Mouse (Mus musculus): ENCODE data around the gene Kidins220. TPM values are rescaled to one million over a fixed set of nuclear protein-coding genes. Genes with fewer than 3 reads are reported as not detected.

The Kidins220 gene
- polyA plus RNA-seq, 1 experiment from 2014 or later: 20.6 TPM

DNA sequence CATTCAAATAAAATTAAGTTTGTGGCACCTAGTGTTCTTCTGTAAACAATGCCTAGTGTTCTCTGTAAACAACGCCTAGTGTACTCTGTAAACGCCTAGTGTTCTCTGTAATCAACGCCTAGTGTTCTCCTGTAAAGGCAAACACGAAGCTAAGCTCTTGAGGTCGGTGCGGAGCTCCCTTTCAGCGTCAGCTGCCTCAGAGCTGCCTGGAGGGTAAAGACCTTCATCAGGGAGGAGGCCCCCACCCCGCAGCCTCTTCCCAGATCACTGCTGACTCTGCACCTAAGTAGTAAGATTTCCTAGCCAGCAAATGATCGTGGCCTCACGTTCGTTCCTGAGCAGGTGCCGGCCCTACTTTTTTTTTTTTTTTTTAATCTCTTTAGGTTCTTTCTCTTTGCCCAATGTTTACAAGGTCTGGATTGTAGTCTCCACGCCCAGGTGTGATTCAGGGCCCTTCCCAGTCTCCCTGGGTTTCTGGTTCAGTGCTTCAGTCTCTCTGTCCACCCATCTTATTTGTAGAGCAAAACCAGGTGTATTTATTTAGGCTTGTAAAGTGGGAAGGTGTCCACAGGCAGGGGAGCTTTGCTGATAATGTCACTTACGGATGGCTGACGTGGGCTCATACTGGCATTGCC lies 37.1 kb downstream of the Kidins220 start:
- WGBS: 51% methylated on average over 15 of the region's 15 CpGs
- H3K9me3 ChIP-seq: no peaks in the 10 kb centered on the region

DNA sequence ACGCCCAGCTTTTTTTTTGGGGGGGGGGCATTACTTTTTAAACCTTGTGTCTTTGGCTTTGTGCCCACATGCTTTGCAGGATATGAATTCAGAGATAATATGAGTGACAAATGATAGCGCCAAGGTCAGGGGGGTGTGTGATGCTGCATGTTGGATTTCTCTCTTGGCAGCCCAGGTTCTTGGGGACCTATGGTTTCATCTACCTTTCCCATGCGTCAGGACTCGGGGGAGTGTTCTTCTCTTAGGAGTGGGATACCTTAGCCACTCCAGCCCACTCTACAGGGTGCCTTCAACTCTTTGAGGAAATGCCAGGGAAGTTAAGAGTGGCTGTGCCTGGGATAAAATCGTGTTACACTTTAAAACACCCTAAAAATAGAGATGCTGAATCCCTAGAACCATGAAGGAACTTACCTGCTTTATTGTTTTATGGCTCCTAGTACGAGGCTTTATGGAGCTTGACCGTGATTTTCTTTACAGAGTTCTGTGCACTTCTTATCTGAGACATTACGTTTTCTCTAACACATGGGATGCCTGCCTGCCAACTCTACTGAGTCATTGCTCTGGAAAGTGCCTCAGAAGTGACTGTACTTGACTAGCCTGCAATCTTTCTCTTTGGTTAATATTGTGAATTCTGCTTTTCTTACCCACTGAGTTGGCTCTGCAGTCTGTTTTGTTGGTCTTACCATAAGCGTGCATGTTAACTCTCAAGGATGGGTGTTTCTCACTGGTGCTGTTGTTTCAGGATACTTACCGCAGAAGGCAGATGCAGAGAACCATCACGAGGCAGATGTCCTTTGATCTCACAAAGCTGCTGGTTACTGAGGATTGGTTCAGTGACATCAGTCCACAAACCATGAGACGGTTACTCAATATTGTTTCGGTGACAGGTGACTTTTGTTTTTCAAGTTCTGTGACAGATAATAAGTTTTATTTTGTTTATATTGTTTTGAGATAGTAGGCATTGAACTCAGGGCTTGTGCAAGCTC lies 38.1 kb downstream of the Kidins220 start:
- no peaks in the 10 kb centered on the region for H3K27me3 ChIP-seq
- no peak overlapping the region for H3K27ac ChIP-seq
- ATAC-seq (ENCODE audit: borderline replicate concordance, extremely low read depth, low FRiP score, low TSS enrichment): no peak
- no peak overlapping the region for H3K9ac ChIP-seq
- H3K4me3 ChIP-seq: no peak overlapping the region
- peaks cover 70% of the 10 kb centered on the region for H3K36me3 ChIP-seq
- H3K9me3 ChIP-seq: no peaks in the 10 kb centered on the region
- WGBS: 75% methylated on average over 13 of the region's 13 CpGs
- H3K4me1 ChIP-seq: 0 out of 2 replicates have a peak, but pooled peaks cover 4% of the 10 kb centered on the region
- no peak overlapping the region for H3K4me2 ChIP-seq

More for the DNA sequence above, 37.1 kb downstream of the Kidins220 start:
- Histone ChIP-seq H3K9ac (no peak overlapping the region), H3K27me3 (no peaks in the 10 kb centered on the region), H3K4me3 (no peak overlapping the region), H3K36me3 (peaks cover 70% of the 10 kb centered on the region), H3K4me1 (0 out of 2 replicates have a peak, but pooled peaks cover 4% of the 10 kb centered on the region), H3K4me2 (no peak overlapping the region), H3K27ac (peak overlapping the region; percentile 19; the same call in 1 of the 2 replicates)
- no peak for ATAC-seq (ENCODE audit: borderline replicate concordance, extremely low read depth, low FRiP score, low TSS enrichment)

DNA sequence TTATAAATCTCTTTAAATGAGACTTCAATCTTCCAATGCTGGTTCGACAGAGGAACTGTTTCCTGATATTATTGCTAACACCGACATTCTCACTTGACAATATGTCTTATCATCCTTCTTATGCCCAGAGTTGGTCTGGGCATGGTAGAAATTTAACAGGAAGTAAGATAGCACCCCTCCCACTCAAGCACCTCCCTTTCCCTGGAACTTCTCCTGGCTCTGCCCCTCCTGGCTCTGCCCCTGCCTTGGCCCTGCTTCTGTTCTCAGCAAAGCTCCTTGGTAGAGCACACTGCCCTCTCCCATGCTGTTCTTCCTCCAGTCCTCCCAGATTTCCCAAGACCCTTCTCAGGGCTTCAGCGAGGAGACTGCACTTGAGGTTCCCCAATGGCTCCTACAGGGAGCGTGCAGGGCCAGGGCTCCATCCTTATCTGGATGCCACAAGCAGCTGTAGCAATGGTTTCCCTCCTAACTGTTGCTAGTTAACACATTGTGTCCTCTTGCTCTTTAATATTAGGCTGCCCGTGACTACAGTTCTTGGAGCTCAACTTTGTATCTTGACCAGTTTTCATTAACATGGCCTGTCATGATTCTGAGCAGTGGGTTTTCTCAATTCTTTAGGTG lies 39.7 kb downstream of the Kidins220 start:
- no peak for ATAC-seq (ENCODE audit: borderline replicate concordance, extremely low read depth, low FRiP score, low TSS enrichment)
- H3K4me2 ChIP-seq: no peak overlapping the region
- H3K9ac ChIP-seq: no peak overlapping the region
- no peak overlapping the region for H3K4me3 ChIP-seq
- H3K27me3 ChIP-seq: no peaks in the 10 kb centered on the region
- H3K27ac ChIP-seq: no peak overlapping the region
- H3K4me1 ChIP-seq: 0 out of 2 replicates have a peak, but pooled peaks cover 4% of the 10 kb centered on the region
- WGBS: 88% methylated on average over 5 of the region's 5 CpGs
- H3K36me3 ChIP-seq: peaks cover 69% of the 10 kb centered on the region
- H3K9me3 ChIP-seq: no peaks in the 10 kb centered on the region

DNA sequence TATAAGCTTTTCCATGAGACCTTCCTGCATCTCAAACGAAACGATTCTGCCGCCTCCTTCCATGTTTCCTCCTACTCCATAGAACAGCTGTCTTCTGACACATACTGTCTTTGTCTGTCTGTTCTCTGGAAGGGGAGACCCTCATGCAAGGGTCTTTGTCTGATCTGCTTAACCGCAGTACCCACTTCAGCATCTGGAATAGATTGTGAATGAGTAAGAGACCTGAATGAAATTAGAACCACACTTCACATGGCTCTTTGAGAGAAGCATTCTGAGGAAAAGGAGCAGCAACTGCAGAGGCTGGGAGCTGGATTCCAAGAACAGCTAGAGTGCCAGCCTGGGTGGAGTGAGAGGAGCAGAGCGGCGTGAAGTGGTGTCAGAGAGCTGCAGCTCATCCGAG lies 40.2 kb downstream of the Kidins220 start:
- WGBS: 94% methylated on average over 7 of the region's 7 CpGs
- peaks cover 65% of the 10 kb centered on the region for H3K36me3 ChIP-seq

DNA sequence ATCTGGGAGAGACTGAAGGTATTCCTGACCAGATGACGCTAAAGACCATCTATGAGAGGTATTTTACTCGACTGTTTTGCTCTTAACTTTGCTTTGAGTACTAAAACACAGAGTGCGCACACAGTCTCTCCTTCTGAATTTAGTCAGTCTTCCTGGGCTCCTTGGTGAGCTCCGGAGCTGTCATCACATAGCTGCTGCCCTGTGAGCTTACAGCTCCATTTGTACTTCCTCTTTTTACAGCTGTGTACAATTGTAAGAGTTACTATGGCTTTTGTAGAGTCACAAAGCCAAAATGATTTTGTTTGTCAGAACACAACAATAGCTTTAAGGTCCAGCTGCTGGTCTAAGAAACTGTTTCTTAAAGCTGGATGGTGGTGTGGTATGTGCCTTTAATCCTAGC lies 42.3 kb downstream of the Kidins220 start:
- Histone ChIP-seq H3K9me3 (no peaks in the 10 kb centered on the region), H3K27me3 (no peaks in the 10 kb centered on the region), H3K36me3 (peaks cover 60% of the 10 kb centered on the region), H3K27ac (no peak overlapping the region), H3K9ac (no peak overlapping the region), H3K4me2 (no peak overlapping the region), H3K4me1 (0 out of 2 replicates have a peak, but pooled peaks cover 4% of the 10 kb centered on the region), H3K4me3 (no peak overlapping the region)
- 90% methylated on average over 4 of the region's 4 CpGs for WGBS
- no peak for ATAC-seq (ENCODE audit: borderline replicate concordance, extremely low read depth, low FRiP score, low TSS enrichment)

More for the DNA sequence above, 40.2 kb downstream of the Kidins220 start:
- Histone ChIP-seq H3K4me2 (no peak overlapping the region), H3K27ac (no peak overlapping the region), H3K27me3 (no peaks in the 10 kb centered on the region), H3K9me3 (no peaks in the 10 kb centered on the region), H3K4me3 (no peak overlapping the region), H3K4me1 (0 out of 2 replicates have a peak, but pooled peaks cover 4% of the 10 kb centered on the region), H3K9ac (no peak overlapping the region)
- no peak for ATAC-seq (ENCODE audit: borderline replicate concordance, extremely low read depth, low FRiP score, low TSS enrichment)

DNA sequence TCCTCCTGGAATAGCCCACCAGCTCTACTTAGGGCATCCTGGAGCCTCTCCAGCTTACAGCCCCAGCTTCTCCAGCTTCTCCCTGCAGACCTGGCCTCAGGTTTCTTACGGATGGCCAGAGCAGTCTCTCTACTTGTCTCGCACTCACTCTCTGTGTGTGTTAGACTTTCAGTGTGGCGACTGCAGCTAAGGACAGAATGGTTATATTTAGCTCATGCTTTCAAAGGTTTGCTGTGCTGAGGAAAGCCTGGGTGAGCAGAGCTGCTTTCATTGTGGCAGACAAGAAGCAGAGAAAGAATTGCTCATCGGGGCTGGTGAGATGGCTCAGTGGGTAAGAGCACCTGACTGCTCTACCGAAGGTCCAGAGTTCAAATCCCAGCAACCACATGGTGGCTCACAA lies 46.3 kb downstream of the Kidins220 start:
- no peak overlapping the region for H3K9ac ChIP-seq
- H3K4me3 ChIP-seq: no peak overlapping the region
- no peaks in the 10 kb centered on the region for H3K9me3 ChIP-seq
- no peaks in the 10 kb centered on the region for H3K27me3 ChIP-seq
- peaks cover 36% of the 10 kb centered on the region for H3K36me3 ChIP-seq
- 90% methylated on average over 5 of the region's 5 CpGs for WGBS
- no peak for ATAC-seq (ENCODE audit: borderline replicate concordance, extremely low read depth, low FRiP score, low TSS enrichment)
- no peaks in the 10 kb centered on the region for H3K4me1 ChIP-seq
- no peak overlapping the region for H3K27ac ChIP-seq
- H3K4me2 ChIP-seq: no peak overlapping the region

DNA sequence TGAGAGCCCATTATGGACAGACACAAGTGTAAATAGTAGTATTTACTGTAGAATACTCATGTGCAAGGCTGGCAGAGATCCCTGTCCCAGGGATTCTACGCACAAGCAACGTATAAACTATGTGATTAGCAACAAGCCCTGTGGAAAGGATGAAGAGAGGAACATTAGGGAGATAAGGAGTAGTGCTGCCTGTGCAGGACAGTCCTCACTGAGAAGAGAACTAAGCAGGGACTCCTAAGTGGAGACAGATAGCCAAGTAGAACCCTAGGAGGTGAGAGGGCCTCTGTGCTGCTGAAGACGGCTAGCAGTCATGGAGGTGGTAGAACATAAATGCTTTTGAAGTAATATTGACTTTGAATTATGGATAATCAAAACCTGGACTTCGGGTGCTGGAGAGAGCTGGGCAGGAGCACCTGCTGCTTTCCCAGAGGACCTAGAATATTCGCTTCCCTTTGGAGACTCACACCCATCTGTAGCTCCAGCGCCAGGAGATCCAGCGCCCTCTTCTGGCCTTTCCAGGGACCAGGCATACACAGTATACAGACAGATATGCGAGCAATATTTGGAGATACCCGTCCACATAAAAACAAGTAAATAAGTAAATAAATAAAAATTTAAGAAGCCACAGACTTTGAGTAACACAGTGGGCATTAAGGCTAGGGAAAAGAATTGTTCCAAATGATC lies 50.3 kb downstream of the Kidins220 start:
- no peak for ATAC-seq (ENCODE audit: borderline replicate concordance, extremely low read depth, low FRiP score, low TSS enrichment)
- 54% methylated on average over 9 of the region's 9 CpGs for WGBS

DNA sequence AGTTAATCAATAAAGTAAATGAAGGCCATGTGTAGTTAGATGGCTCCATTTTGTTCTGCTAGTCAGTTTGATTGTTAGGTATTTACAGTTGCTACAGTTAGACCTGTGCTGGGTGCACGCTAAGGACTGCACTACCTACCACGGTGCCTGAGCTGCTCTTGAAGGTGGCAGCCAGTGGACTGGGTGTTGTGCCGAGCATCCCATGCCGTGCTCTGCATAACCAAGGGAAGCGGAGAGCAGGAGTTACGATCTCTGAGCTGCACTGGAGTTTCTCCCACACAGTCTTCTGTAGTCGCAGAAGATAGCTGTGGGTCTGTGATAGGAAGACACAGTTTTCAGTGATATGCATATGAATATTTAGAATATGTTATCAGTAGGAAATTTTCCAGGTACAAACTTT lies 51.6 kb downstream of the Kidins220 start:
- no peak overlapping the region for H3K9ac ChIP-seq
- no peaks in the 10 kb centered on the region for H3K9me3 ChIP-seq
- H3K36me3 ChIP-seq: peaks cover 5% of the 10 kb centered on the region; the same call in 1 of the 2 replicates
- H3K27ac ChIP-seq: no peak overlapping the region
- no peak overlapping the region for H3K4me2 ChIP-seq
- ATAC-seq (ENCODE audit: borderline replicate concordance, extremely low read depth, low FRiP score, low TSS enrichment): no peak
- 87% methylated on average over 7 of the region's 7 CpGs for WGBS
- H3K27me3 ChIP-seq: no peaks in the 10 kb centered on the region
- no peaks in the 10 kb centered on the region for H3K4me1 ChIP-seq
- H3K4me3 ChIP-seq: no peak overlapping the region

More for the DNA sequence above, 50.3 kb downstream of the Kidins220 start:
- H3K4me2 ChIP-seq: no peak overlapping the region
- no peaks in the 10 kb centered on the region for H3K4me1 ChIP-seq
- H3K9ac ChIP-seq: no peak overlapping the region
- peaks cover 12% of the 10 kb centered on the region for H3K36me3 ChIP-seq
- H3K9me3 ChIP-seq: no peaks in the 10 kb centered on the region
- H3K27me3 ChIP-seq: no peaks in the 10 kb centered on the region
- H3K4me3 ChIP-seq: no peak overlapping the region
- no peak overlapping the region for H3K27ac ChIP-seq

DNA sequence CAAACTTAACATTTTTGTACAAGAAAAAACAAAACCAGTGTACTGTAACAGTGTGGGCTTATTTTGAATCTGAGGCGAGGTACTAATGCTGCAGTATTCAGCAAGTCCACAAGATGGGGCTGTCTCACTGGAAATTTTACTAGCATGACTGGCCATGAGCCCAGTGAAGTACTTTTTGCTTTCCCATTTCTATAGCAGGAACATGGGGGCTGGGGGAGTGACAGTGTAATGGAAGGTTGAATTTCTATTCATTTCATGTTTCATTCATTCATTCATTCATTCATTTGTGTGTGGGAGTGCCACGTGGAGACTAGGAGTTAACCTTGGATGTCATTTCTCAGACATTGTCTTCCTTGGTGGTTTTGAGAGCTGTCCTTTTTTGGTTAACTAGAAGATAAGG lies 52.7 kb downstream of the Kidins220 start:
- no peak for ATAC-seq (ENCODE audit: borderline replicate concordance, extremely low read depth, low FRiP score, low TSS enrichment)
- Histone ChIP-seq H3K9me3 (no peaks in the 10 kb centered on the region), H3K9ac (no peak overlapping the region), H3K4me1 (no peaks in the 10 kb centered on the region), H3K4me2 (no peak overlapping the region), H3K27ac (no peak overlapping the region), H3K4me3 (no peak overlapping the region), H3K27me3 (no peaks in the 10 kb centered on the region), H3K36me3 (peaks cover 5% of the 10 kb centered on the region; the same call in 1 of the 2 replicates)
- WGBS: 18% methylated on average over 2 of the region's 2 CpGs

DNA sequence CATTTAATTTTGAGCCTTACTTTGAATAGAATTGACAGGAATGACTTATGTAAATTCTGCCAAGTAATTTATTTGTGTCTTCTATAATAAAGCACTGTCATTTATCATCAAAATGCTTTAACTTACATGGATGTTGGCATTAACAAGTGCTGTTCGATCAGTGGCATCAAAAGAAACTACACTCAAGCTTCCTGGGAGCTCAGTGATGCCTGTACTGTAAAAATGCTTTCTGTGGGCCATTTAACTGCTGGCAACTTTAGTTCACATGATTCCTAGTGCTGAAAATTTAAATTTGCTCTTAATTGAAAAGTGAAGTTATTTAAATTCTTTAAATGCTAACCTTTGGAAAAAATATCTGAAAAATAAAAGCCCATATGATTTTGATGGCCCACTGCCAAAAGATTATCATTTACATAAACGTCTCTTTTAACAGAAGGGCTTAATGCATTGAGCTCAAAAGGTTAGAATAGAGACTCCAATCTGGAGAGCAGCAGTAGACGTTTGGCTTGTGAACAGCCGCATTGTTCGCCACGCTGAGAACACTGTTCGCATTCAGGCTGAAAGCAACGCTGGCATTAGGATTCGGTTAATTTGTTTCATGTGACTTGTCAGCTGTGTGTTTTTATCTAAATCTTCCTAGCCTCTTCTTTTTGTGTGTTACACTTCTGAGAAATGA lies 59.1 kb downstream of the Kidins220 start:
- Histone ChIP-seq H3K9me3 (no peaks in the 10 kb centered on the region), H3K9ac (no peak overlapping the region), H3K4me3 (no peak overlapping the region), H3K27me3 (no peaks in the 10 kb centered on the region), H3K4me2 (peak overlapping the region; percentile 39), H3K27ac (peak overlapping the region; percentile 70), H3K4me1 (peaks cover 12% of the 10 kb centered on the region), H3K36me3 (no peaks in the 10 kb centered on the region; the same call in 1 of the 2 replicates)
- WGBS: 31% methylated on average over 9 of the region's 9 CpGs
- peak; percentile 32; the same call in 1 of the 2 replicates for ATAC-seq (ENCODE audit: borderline replicate concordance, extremely low read depth, low FRiP score, low TSS enrichment)

Measured in lung, embryonic 15.5 days (tissue).